Mouse (Mus musculus) heart, postnatal 4 days (tissue): ENCODE measurements around the gene Haspin. TPM values are rescaled to one million over a fixed set of nuclear protein-coding genes. Genes with fewer than 3 reads are reported as not detected.

ENCODE experiments used
- DNase-seq: peaks from one replicate; pipeline ENCODE4 v3.0.0; 2021
- total RNA-seq, 2 experiments: library from RNA; stranded (reverse); gene quantifications; 2 replicates each; pipeline ENCODE4 v1.2.3; 2021

The Haspin gene
- total RNA-seq: 1 to 10 TPM; 6.0 to 7.1 TPM

DNA sequence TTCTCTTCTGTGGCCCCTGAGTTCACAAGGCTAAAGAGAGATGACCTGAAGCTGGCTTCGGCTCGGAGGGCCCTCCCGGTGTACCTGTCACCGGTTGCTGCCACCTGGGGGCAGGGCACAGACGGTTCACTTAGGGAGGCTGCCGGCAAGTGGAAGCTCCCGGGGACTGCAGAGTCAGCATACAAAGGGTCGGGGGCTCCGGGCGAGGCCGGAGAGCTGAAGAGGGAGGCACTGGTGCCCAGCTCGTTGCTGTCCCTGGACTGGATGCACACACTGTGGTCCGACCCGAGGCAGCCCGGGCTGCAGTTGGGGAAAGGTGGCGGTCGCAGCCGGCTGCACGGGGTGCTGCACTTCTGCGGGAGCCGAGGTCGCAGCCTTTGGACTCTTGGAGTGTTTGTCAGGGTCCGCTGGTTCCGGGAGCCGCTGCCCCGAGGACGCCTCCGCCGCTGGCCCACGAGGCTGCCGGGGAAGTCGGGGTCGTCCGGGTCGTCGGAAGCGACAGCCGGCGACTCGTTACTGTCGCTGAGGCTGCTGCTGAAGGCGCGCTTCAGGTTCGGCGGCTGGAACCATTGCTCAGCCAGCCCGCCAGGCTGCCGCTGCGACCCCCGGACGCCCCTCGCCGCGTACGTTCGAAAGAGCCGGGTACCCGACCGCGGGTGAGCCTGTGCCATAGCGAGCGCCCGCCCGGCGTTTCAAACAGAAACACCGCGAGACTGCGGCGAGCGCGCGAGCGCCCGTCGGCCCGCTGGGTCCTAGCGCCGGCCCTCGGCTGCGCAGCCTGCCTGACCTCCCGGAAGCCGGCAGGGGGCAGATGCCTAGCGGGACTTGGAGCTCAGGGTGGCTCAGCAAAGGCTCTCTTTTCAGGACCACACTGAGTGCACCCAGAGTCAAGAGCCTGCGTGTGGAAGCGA, at the start of gene Haspin:
Gene Haspin, minus strand, starts transcription at position 704 of the 911 bp plus-strand sequence.
- DNase-seq: peak; percentile 96

DNA sequence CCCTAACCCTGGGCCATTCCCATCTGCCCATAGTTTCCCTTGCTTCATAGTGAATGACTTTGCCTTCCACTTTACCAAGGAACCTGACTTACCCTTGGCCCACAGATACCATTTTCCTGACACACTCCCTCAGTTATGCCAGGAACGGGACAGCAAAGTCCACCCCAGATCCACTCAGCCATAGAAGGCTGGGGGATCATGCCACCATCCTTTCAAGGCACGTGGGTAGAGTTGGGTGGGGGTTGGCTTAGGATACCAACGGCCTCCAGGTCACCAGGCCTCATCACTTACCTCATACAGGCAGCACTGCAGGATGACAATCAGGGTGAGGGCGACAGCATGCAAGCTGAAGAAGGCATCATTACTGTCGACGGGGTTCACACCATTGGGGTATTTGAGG, 49.1 kb upstream of the Haspin start:
- DNase-seq: no peak

DNA sequence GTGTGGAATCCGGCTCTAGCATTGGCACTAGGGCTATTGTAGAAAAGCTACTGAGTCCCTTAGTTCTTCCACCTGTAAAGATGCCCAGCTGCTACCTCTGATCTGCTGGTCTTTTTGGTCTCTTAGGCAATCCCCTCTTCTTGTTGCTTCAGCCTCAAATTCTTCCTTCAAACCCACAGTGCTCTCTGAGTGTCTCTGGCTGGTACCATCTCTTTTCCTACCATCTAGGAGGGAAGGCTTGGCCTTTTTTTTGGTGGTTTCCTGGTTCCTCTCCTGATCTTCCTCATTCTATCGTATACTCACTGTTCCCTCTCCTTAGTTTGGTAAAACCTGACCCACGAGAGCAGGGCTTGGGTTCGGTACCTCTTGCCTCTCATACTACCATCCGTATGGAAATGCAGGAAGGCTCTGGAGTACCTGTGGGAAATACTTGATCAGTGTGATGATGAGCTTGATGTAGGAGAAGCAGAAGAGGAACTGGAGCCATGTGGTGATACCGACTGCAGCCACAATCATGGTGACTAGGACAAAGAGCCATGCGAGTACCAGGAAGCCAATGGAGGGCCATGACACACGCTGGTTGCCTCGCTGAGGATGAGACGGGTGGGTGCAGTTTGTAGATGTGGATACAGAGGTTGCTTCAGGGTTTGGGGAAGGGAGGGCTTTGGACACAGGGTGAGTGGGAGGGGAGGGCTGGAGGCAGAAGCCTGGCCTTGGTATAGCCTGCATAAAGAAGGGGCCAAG, 48.0 kb upstream of the Haspin start:
- DNase-seq: no peak

DNA sequence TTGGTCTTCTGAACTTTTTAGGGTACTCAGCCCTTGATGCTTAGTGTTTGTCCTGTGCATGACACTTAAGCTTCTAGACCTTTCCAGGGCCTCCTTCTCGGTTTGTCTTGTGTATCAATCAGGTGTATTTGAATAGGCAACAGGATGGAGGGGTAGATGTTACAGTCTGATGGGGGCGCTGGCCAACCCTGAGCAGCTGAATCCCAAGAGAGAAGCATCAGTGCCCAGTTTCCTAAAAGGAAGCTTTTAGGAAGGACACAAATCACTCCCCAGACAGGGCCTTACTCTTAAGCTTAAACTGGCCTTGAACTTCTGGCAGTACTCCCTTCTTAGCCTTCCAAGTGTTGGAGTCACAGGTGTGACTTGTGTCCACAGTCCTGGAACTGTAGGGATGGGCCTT, 39.8 kb upstream of the Haspin start:
- DNase-seq: no peak

DNA sequence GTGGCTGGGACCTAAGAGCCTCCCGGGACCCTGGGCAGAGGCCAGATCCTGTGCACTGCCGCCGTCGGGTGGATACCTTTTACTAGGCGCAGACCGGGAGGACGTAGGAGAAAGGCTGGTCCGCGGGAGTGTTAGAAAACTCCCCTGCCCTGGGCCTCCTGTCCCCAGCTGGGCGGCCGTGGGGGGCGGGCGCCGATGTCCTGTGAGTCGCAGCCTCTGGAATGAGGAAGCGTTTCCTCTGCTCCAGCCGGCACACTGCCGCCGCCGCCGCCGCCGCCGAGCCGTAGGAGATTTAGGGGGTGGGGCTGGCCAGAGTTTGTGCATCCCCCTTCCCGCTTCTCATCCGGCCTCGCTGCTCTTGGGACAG, 39.4 kb upstream of the Haspin start:
- DNase-seq: peak; percentile 93

DNA sequence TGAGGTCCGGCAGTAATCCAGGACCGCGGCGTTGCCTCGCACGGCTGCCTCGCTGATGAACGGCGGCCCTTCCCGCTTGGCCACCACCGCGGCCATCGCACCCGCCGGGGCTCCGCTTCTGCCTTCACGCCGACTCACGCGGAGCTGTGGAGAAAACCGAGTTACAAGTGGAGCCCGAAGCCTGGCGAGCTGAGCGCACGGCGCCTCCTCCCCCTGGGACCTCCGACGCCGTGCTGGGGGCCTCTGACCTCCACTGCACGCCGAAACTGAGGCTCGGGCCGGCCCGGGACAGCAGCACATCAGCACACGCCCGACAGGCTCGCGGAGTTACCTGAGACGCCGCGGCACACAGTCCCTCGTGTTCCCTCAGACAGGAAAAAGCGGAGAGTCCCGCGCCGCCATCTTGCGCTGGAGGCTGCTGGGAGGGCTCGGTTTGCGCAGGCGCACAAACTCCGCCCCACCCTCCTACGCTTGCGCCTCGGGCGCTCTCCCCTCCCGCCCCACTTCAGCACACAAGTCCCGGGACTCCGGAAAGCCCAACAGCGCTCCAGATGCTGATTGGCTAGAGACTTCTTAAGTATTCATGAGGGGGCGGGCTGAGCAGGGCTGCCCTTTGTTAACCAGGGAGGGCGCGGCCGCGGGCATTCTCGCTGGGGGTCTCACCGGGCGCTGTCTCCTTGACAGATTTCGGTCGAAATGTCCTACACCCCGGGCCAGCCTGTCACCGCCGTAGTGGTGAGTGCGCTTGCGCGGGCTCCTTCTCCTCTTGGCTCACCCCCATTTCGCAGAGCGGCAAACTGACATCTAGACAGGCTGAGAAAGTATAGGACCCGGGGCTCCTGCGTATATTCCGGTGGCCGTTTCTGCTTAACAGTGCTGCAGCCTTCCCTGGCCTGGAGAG, 38.8 kb upstream of the Haspin start, which contains the start of the genes Emc6 and Tax1bp3:
Gene Emc6, minus strand, starts transcription at position 430 of the 901 bp plus-strand sequence.
Gene Tax1bp3, plus strand, starts transcription at position 476 of the 901 bp plus-strand sequence.
- peak; percentile 98 for DNase-seq

DNA sequence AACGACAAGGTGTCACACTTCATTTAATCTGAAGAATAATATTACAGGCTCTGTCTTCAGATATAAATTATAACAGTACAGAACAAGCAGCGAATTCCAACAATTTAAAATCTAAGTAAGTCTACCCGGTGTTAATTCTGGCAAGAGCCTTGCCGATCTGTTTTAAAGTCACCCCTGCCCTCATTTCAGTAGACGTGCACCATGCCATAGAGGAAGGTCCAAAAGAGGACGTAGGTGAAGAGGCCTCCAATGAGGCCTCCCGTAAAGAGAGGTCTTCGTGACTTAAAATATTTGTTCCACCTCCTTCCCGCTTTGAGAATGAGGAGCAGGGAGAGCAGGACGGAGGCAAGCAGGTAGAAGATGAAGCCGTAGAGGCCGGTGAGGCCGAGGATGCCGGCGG, 38.1 kb upstream of the Haspin start:
- DNase-seq: no peak

DNA sequence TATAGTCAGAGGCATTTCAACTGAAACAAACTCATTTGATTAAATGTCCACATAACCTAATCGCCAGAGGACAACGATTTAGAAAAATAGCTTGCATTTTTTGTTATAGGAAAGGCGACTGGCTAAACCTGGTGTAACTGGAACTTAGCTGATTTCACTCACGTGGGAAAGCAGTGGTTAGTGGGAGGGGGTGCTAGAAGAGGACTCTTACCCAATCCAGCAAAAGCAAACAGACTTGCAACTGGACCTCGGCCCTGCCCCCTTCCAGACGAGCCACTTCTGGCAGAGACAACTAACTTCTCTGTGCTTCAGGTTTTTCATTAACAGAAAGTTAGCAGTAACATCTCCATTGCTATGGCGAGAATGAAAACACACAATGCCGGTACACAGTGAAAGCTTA, 37.5 kb upstream of the Haspin start:
- DNase-seq: no peak

DNA sequence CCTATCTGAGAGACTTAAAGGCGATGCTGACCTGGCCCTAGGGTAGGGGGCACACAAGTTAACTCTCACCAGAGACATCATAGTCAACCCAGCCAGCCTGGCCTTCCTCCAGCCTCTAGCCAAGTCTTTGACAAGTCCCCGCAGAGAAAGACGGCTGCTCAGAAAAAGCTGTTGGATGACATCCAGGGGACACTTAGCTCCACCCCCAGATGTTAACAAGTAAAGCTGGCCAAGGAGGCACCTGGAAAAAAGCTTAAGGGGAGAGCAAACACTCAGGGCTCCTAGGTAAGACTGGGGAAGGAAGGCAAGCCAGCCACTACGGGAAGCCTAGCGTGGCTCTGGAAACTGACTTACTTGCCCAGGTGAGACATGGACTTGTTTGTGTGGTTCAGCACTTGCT, 34.1 kb upstream of the Haspin start:
- DNase-seq: peak; percentile 56

DNA sequence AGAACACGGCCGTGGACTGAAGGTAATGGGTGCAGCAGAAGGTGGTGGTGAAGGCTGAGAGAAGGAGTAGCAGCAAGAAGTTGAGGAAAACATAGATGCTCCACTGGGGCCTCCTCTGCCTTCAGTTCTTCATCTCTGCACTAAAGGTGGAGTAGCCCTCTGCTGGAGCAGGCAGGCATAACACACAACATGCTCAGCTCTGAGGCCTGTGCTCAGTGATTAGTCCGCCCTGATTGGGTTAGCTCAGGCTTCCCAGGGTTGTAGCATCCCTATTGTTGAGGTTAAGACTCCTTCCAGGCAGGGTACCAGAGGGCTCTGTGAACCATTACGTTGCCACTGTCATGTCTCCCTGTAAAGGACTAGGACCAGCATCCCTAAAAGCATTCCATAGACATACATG, 31.1 kb upstream of the Haspin start:
- DNase-seq: peak; percentile 77

DNA sequence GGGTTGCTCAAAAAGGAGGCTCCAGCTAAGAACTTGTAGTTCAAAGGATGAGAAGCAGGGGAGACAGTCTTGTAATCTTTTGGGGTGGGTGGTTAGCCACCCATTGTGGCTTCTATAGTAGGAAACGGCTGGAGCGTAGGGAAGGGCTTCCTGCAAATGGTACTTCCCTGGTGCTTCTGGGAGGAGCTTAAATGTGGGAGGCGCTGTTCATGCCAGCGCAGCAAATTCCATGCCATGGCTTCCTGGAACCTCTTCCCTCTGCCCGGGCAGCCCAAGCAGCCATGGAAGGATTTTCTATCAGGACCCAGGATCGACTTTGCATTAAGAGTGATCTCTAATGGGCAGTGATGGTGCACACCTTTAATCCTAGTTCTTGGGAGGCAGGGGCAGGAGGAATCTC, 30.5 kb upstream of the Haspin start:
- DNase-seq: no peak

DNA sequence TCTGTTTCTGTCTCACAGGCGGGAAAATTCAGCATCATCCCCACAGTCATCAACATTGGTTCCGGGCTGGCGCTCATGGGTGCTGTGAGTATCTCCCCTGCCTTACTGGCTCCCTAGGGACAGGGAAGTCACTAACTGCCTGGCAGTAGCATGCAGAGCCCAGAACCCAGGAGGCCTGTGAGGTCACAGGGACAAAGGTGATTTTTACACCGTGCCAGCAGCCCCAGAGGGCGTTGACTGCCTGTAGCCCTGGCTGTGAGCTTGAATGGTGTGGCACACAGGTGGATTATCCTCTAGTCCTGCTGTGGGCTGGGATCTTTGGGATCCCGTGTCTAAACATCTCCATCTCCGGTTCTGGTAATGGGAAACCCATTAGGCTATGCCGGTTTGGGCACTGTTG, 30.0 kb upstream of the Haspin start:
- no peak for DNase-seq

DNA sequence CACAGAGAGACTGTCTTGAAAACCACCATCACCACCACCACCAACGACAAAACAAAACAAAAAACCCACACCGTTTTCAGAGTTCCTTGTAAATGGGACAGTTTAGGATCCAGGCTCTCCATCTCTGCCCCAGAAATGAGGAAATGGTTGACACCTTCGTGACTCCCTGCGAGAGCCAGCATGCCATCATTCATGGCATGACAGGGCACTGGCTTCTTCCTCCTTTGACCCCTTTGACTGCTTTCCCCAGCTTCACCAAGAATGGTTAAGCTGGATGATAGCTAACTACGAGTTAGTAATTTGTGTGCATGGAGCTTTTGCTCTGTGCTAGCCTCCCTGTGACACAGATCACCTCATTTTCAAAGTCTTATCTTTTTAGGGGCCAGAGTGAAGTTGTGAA, 24.2 kb upstream of the Haspin start:
- no peak for DNase-seq

DNA sequence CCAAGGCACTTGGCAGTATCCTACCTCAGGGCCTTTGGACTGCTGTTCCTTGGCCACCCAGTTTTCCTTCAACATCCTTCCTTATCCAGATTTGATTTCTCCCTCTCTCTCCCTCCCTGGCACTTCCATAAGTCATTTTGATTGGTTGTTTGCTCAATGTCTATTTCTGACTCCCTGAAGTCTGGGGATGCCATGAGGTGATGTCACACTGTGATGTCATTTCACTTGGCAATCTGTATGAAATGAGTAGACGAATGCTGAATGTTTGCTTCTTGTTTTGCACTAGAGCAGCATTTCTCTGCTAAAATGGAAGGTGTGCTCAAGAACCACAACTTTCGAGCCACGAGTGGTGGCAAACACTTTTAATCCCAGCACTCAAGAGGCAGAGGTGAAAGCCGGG, 23.5 kb upstream of the Haspin start:
- no peak for DNase-seq

DNA sequence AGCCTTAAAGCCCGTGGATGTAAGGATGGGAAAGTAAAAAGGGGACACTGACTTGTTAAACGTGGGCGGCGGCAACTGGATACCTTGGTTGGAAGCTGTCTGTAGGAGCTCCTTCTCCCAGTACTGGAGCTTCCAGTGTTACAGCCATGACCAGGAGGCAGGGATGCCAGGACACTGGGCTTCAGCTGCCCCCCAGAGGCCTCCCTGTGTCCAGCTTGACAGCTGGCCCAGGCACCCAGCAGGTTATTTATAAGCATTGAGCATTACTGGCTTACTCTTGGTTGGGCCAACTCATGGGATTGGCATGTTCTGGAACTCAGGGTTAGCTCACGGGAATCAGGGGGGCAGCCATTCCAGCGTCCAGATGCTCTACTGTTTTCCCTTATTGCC, 22.7 kb upstream of the Haspin start:
- peak; percentile 73 for DNase-seq

DNA sequence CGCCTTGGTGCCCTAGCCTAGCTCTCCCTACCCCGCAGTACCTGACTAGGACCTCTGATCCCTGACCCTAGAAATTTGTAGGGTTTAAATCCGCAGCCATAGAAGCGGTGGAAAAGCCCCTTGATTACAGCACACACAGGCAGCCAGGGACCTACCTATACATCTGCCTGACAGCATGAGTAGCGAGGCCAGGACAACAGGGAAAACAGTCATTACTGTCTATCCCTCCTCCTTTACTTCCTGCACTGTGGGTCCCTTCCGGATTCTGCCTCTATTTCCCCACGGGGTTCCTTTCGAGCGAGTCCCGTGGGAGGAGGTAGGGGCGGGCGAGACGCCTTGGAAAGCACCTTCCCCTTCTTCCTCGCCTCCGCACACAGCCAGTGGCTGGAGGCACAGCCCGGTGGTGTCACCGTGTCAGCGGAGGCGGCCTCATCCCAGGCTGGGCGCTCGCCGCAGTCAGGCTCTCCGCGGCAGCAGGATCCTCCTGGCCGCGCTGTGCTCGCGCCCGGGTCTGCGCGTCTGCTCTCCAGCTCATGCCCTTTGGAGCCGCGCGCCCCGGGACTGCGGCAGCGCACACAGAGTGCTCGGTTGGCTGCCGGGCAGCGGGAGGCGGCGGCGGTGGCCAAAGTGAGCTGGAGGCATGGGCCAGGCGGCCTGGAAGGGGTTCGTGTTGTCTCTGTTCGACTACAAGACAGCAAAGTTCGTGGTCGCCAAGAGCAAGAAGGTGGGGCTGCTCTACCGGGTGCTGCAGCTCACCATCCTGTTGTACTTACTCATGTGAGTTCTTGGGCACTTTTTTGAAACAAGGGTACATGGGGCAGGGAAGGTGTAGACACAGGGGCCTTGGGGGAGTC, 22.1 kb upstream of the Haspin start, which contains the start of gene P2rx5:
Gene P2rx5, plus strand, starts transcription at position 465 of the 854 bp plus-strand sequence.
- peak; percentile 67 for DNase-seq

DNA sequence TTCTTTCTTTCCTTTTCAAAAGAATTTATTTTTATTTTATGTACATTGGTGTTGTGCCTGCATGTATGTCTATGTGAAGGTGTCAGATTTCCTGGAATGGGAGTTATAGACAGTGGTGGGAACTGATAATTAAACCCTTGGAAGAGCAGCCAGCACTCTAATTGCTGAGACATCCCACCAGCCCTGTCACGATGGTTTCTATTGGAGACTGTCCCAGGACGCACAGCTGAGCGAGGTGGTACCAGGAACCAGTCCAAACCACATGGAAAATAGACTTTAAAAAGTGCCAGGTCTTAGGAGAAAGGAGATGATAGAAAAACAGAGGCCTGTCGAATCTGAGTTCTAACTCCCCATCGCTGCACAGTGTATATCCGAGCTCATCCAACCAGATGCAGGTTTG, 17.0 kb upstream of the Haspin start:
- DNase-seq: no peak

DNA sequence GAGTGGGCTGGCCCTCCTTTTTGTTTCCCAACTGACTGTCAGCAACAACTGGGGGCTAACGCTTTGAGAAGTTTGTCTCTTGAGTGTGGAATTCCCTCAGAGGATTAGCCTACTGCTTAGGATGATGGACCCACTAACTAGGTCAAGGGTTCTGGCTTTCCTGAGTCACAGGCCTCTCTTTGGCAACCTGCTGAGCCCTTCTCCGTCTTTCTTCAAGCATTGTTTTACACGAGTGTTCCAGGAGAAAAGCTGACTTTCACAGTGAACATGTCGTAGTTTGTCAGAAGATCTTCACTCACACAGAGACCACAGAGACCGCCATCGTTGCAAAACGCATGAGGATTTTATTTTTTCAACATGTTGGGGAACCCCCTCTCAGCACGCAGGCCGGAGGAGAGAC, 10.1 kb upstream of the Haspin start:
- DNase-seq: no peak

DNA sequence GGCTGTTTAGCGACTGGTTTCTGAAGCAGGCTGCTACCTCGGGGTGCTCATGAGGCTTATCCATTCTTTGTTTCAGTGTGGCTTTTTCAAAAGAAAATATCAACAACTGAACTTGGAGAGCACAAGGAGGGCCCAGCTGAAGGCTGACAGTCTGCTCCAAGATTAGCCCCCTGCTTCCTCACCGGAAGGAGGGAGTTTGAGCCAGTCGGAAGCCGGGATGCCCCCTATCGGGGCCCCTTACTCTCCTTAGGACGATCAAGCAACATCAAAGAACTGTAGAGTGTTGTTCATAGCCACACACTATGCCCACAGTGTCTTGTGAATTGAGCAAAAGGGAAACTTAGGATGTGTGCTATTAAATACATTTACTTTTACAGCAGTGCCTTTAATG, 8.9 kb upstream of the Haspin start:
- no peak for DNase-seq

DNA sequence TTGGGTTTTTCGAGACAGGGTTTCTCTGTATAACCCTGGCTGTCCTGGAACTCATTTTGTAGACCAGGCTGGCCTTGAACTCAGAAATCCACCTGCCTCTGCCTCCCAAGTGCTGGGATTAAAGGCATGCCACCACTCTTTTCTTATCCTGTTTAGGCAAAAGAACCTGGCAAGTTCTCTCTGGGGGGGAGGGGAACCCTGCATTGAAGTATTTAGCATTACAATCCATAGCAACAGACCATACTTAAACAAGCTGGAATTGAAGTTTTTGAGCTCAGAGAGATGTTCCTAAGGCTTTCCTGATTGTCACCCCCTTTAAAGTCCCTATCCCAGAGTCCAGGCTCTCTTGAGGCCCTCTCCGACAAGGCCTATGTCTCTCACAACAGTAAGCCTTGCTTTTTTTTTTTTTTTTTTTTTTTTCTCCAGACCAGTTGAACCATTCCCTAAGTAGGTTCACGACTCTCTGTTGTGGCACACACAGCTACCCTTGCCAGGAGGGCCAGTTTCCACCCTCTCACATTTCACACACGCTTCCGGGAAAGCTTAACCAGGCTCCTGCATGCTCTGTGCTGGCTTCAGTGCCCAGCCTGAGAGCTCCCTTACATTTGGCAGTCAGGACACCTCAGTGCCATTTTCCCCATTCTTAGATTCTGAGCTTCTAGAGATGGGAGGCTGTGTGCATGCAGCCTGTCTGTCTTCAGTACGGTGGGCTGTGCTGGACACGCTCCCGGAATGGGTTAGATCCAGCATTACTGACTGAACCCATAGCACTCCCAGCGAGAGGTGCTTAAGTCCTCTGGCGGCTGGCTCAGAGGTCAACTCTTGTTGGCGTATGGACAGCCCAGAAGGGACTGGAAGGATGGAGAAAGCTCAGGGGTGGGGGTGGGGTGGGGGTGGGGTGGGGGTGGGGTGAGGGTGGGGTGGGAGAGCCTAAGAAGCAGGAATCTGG, 8.2 kb upstream of the Haspin start:
- no peak for DNase-seq
